Mouse (Mus musculus): ENCODE data around the gene Gm29609.

DNA sequence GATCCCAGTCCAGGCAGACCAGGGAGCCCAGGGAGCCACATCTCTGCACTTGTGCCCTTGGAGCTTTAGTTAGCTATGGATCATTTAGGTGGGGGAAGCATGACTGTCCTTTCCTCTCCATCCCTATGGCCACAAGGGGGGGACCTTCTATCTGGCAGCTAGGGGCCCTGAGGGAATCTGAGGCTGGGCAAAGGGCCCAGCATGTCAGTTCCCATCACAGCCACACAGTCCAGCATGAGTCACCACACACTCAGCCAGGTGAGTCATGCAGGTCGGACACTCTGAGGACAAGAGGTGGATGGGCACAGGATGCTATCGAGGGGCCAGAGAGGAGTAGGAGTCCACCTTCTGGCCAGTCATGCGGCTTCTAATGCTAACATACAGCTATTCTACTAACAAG is 28.0 kb downstream of the Gm29609 start:
- TF ChIP-seq CTCF (conservative IDR thresholded peaks at IDR 0.05; ENCODE audit: insufficient read depth, insufficient read length, low read depth, low read length) (no peak), POLR2A (IDR thresholded peaks at IDR 0.05; ENCODE audit: low read depth, low read length) (no peak)

Data from kidney, adult 2 months (tissue).